In genomic region chr9:61622933-61623332, GRCm38 (mm10) we compare ENCODE assay signal across 17 mouse cellular contexts.
DNase-seq lines count a peak whose midpoint lies in the region; ATAC-seq lines count a peak whose summit lies in the region.
"Had no signal": no experiment of that assay in that cellular context is flagged by ENCODE, and none has a peak within 500 bp of the region (broad histone marks: within the 10 kb centered on the region; RNA-seq: fewer than 3 reads in every experiment).

No protein-coding gene starts in this region.

- no peak overlapping the region for H3K4me2 ChIP-seq in neural tube, embryonic 11.5 days (ENCODE audit: low read depth)
- H3K4me2 ChIP-seq in midbrain, embryonic 12.5 days (replicated peaks) = 0 out of 2 replicates have a peak overlapping the region, but pooled peaks have one; percentile 3
- H3K4me2 ChIP-seq: heart, embryonic 13.5 days; limb, embryonic 12.5 days had no signal

- H3K4me1 ChIP-seq in neural tube, embryonic 11.5 days (ENCODE audit: control insufficient read depth, insufficient read depth, low read length) = peaks cover 10% of the 10 kb centered on the region
- peaks cover 72% of the 10 kb centered on the region for H3K4me1 ChIP-seq in hindbrain, embryonic 10.5 days (replicated peaks)
- H3K4me1 ChIP-seq in midbrain, embryonic 12.5 days = peaks cover 56% of the 10 kb centered on the region

- H3K4me3 ChIP-seq in neural tube, embryonic 11.5 days (ENCODE audit: low read depth, low read length) = no peak overlapping the region
- H3K4me3 ChIP-seq in hindbrain, embryonic 10.5 days = no peak overlapping the region
- no peak overlapping the region for H3K4me3 ChIP-seq in midbrain, embryonic 12.5 days
- H3K4me3 ChIP-seq: gastrocnemius, adult 2 months; heart, embryonic 13.5 days; limb, embryonic 12.5 days had no signal

- DNase-seq in neural tube, embryonic 11.5 days (ENCODE audit: low spot score) = peak; percentile 69
- DNase-seq in neural tube, embryonic 10.5 days (ENCODE audit: extremely low spot score, low spot score) = no peak
- DNase-seq in hindbrain, embryonic 10.5 days (ENCODE audit: low spot score) = peak; percentile 46
- peak; percentile 42 for DNase-seq in retina, embryonic 14.5 days (ENCODE audit: low spot score)
- DNase-seq in kidney, postnatal 36 days = no peak
- DNase-seq in cerebellum, adult 9-11 months = no peak
- DNase-seq in cerebellum, adult 11 months = no peak
- DNase-seq: adrenal gland, postnatal 36 days; B cell, adult 2 months; cerebellum, adult 11-12 months; gastrocnemius, adult 2 months; kidney, adult 8-10 months; right cerebral cortex, adult 18-20 months had no signal

- peak; percentile 59; the same call in 1 of the 2 replicates for ATAC-seq in neural tube, embryonic 11.5 days (ENCODE audit: insufficient read depth, low FRiP score, low TSS enrichment)
- peak; percentile 68 for ATAC-seq in midbrain, embryonic 12.5 days (ENCODE audit: low FRiP score, low read depth)

- no peaks in the 10 kb centered on the region for H3K36me3 ChIP-seq in neural tube, embryonic 11.5 days (ENCODE audit: control insufficient read depth, insufficient read depth, low read length)
- H3K36me3 ChIP-seq in hindbrain, embryonic 10.5 days = no peaks in the 10 kb centered on the region
- H3K36me3 ChIP-seq in midbrain, embryonic 12.5 days = no peaks in the 10 kb centered on the region
- H3K36me3 ChIP-seq: heart, embryonic 13.5 days; limb, embryonic 12.5 days had no signal

- H3K27ac ChIP-seq in neural tube, embryonic 11.5 days (ENCODE audit: low read depth, low read length) = no peak overlapping the region
- H3K27ac ChIP-seq in hindbrain, embryonic 10.5 days = peak overlapping the region; percentile 57
- H3K27ac ChIP-seq in midbrain, embryonic 12.5 days (replicated peaks) = no peak overlapping the region
- H3K27ac ChIP-seq: gastrocnemius, adult 2 months; heart, embryonic 13.5 days; limb, embryonic 12.5 days; macrophage had no signal

- peaks cover 6% of the 10 kb centered on the region; the same call in 1 of the 2 replicates for H3K27me3 ChIP-seq in neural tube, embryonic 11.5 days (ENCODE audit: control insufficient read depth, insufficient read depth, low read length)
- H3K27me3 ChIP-seq in hindbrain, embryonic 10.5 days (ENCODE audit: insufficient read depth, poor library complexity, severe bottlenecking) = peaks cover 62% of the 10 kb centered on the region
- H3K27me3 ChIP-seq in midbrain, embryonic 12.5 days = peaks cover 46% of the 10 kb centered on the region
- H3K27me3 ChIP-seq: limb, embryonic 12.5 days had no signal

- H3K9ac ChIP-seq in neural tube, embryonic 11.5 days (ENCODE audit: low read length) = no peak overlapping the region
- H3K9ac ChIP-seq in midbrain, embryonic 12.5 days (replicated peaks) = no peak overlapping the region
- H3K9ac ChIP-seq: heart, embryonic 13.5 days; limb, embryonic 12.5 days had no signal

- H3K9me3 ChIP-seq in neural tube, embryonic 11.5 days (ENCODE audit: control insufficient read depth, low read length) = no peaks in the 10 kb centered on the region
- H3K9me3 ChIP-seq in hindbrain, embryonic 10.5 days = no peaks in the 10 kb centered on the region
- no peaks in the 10 kb centered on the region for H3K9me3 ChIP-seq in midbrain, embryonic 12.5 days
- H3K9me3 ChIP-seq: heart, embryonic 13.5 days; limb, embryonic 12.5 days had no signal

- 36% methylated on average over 7 of the region's 7 CpGs for WGBS in neural tube, embryonic 11.5 days
- 28% methylated on average over 7 of the region's 7 CpGs for WGBS in hindbrain, embryonic 10.5 days
- 8% methylated on average over 7 of the region's 7 CpGs for WGBS in midbrain, embryonic 12.5 days

Comparison
In these comparisons a context has a peak if more than half of its experiments do, and no peak if none do; other contexts are left out.
1. DNase-seq: peak in neural tube, embryonic 11.5 days (single experiment), hindbrain, embryonic 10.5 days (single experiment) and retina, embryonic 14.5 days (single experiment); none in neural tube, embryonic 10.5 days (single experiment), kidney, postnatal 36 days (0 of 2), cerebellum, adult 9-11 months (single experiment) and cerebellum, adult 11 months (single experiment).